Mouse (Mus musculus) urinary bladder, postnatal 25 days (tissue): Measurements from ENCODE around the gene Serpinb6a.

ENCODE experiments used
- DNase-seq: peaks from one replicate; pipeline ENCODE4 v3.0.0; 2022; ENCODE audit warnings: low spot score

Serpinb6a gene

DNA sequence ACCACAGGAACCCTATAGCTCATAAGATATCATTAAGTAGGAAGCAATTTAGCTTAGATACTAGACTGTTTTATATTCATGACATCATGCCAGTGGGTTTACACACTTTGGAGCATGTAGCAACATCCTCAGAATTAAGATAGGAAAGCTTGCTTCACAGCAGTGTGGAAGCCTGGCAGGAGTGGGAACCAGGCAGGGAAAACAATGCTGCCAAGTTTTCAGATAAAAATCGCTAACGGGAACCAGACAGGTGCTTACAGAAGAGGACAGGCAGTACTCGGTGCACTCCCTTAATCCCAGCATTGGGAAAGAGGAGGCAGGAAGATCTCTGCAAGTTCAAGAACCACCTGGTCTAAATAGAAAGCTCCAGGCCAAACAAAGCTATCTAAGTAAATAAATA is 95.8 kb downstream of the Serpinb6a start:
- no peak for DNase-seq

DNA sequence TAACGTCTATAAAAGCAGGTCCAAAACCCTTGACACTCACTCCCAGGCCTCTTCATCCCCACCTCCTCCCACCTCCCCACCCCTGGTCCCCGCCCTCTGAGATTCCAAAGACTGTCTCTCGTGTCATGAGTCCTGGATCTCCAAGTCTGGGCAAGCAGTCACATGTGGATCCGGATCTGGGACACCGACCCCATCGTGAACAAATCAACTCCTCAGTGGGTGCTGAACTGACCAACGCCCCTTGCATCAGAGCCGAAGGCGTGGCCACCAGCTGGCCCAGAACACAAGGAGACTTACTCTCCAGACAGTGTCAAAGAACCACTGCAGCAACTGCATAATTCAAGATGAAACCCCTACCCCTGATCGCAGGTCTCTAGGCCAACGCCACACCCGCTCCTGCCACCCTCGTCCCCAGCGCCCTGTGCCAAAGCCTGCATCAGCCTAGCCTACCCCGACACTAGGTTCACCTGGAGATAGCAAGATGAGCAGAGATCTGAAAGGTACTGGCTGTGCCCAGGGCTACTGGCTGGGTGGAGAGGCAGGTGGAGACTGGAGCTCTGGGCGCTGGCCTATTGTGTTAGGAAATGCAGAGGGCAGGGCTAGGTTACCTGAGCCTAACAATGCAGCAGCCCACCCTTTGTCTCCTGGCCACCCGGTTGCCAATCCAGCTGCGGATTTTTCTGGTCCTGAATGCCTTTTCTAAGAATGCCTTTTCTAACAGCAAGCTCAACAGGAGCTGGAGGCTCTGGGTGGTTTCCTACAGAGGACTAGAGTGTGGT is 97.2 kb downstream of the Serpinb6a start, which contains the start of gene Serpinb6c:
Gene Serpinb6c, minus strand, starts transcription at position 533 of the 779 bp plus-strand sequence.
- DNase-seq, result no peak

DNA sequence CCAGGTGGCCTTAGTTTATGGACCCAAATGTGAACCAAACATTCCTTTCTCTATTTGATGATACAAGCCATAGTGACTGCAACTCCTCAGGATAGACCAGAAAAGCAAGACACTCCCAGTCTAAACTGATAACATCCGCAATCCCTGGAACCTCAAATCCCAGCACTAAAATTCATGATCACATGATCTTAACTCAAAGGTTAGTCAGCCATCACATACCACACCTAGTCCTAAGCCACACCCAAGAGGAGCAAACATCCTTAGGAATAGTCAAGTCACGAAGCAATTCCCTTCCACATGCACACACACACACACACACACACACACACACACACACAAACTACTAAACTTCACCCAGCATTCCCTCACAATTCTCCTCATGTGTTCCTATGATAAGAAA is 99.3 kb downstream of the Serpinb6a start:
- no peak for DNase-seq

DNA sequence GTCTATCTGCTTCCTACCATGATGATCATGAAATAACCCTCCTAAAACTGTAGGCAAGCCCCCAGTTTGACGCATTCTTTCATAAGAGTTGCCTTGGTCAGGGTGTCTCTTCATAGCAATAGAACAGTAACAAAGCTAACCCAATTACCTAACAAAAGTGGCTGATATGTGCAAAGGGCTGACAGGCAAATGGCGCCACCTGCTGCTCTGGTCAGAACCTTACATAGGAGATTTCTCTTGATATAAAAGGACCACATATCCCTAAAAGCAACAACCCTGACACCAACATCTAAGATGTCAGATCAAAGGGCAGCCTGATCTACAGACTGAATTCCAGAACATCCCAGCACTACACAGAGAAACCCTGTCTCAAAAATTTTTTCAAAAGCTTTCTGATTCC is 108.4 kb downstream of the Serpinb6a start:
- DNase-seq, result peak; percentile 10
